Mouse (Mus musculus) gastrocnemius, adult 18-20 months (tissue): ENCODE data around the gene Tgfb2. TPM values are rescaled to one million over a fixed set of nuclear protein-coding genes. Genes with fewer than 3 reads are reported as not detected.

Source experiments
- DNase-seq: peaks from one replicate; pipeline ENCODE4 v3.0.0; 2021; ENCODE audit warnings: low spot score
- total RNA-seq, 2 experiments: library from RNA; stranded (reverse); gene quantifications; 2 replicates each; pipeline ENCODE4 v1.2.3; 2021

Gene Tgfb2
- total RNA-seq, 2 experiments from 2014 or later, result 15.5 to 17.9 TPM

- DNase-seq, result peak; percentile 57
Observed at GRCm38 (mm10) chr1:186656201-186656600, 49.6 kb downstream of the Tgfb2 start.

- DNase-seq, result no peak
Observed at GRCm38 (mm10) chr1:186655096-186655495, 50.7 kb downstream of the Tgfb2 start.

- no peak for DNase-seq
Observed at GRCm38 (mm10) chr1:186652208-186652607, 53.6 kb downstream of the Tgfb2 start.

- DNase-seq, result no peak
Observed at GRCm38 (mm10) chr1:186650011-186650410, 55.8 kb downstream of the Tgfb2 start.

- no peak for DNase-seq
Observed at GRCm38 (mm10) chr1:186637304-186638213, 68.2 kb downstream of the Tgfb2 start.

GRCm38 (mm10) chr1:186635045-186635444 lies 70.7 kb downstream of the Tgfb2 start:
- DNase-seq, result peak; percentile 48

- DNase-seq, result no peak
Observed at GRCm38 (mm10) chr1:186631457-186631856, 74.3 kb downstream of the Tgfb2 start.

- DNase-seq, result no peak
Observed at GRCm38 (mm10) chr1:186630971-186631370, 74.8 kb downstream of the Tgfb2 start.

GRCm38 (mm10) chr1:186627451-186627995 lies 78.3 kb downstream of the Tgfb2 start:
- no peak for DNase-seq

GRCm38 (mm10) chr1:186624474-186624873 lies 81.3 kb downstream of the Tgfb2 start:
- DNase-seq, result no peak

GRCm38 (mm10) chr1:186621812-186622211 lies 84.0 kb downstream of the Tgfb2 start:
- DNase-seq, result no peak

- DNase-seq, result peak; percentile 59
Observed at GRCm38 (mm10) chr1:186618285-186618684, 87.5 kb downstream of the Tgfb2 start.

- no peak for DNase-seq
Observed at GRCm38 (mm10) chr1:186611371-186611770, 94.4 kb downstream of the Tgfb2 start.

- DNase-seq, result no peak
Observed at GRCm38 (mm10) chr1:186610481-186610880, 95.3 kb downstream of the Tgfb2 start.

GRCm38 (mm10) chr1:186609793-186610233 lies 96.0 kb downstream of the Tgfb2 start:
- peak; percentile 82 for DNase-seq

- DNase-seq, result no peak
Observed at GRCm38 (mm10) chr1:186608116-186608515, 97.7 kb downstream of the Tgfb2 start.

GRCm38 (mm10) chr1:186605635-186606034 lies 100.2 kb downstream of the Tgfb2 start:
- no peak for DNase-seq

- no peak for DNase-seq
Observed at GRCm38 (mm10) chr1:186604124-186604523, 101.7 kb downstream of the Tgfb2 start.

- no peak for DNase-seq
Observed at GRCm38 (mm10) chr1:186588226-186588625, 117.6 kb downstream of the Tgfb2 start.

- peak; percentile 89 for DNase-seq
Observed at GRCm38 (mm10) chr1:186587065-186587804, 118.6 kb downstream of the Tgfb2 start.

GRCm38 (mm10) chr1:186585571-186586164 lies 120.1 kb downstream of the Tgfb2 start:
- DNase-seq, result no peak

GRCm38 (mm10) chr1:186583933-186584332 lies 121.9 kb downstream of the Tgfb2 start:
- DNase-seq, result peak; percentile 58
